Mouse (Mus musculus): ENCODE measurements around the gene Ror1. TPM values are rescaled to one million over a fixed set of nuclear protein-coding genes. Genes with fewer than 3 reads are reported as not detected.

The Ror1 gene
- polyA plus RNA-seq, 1 experiment from 2014 or later, result 8.3 TPM

DNA sequence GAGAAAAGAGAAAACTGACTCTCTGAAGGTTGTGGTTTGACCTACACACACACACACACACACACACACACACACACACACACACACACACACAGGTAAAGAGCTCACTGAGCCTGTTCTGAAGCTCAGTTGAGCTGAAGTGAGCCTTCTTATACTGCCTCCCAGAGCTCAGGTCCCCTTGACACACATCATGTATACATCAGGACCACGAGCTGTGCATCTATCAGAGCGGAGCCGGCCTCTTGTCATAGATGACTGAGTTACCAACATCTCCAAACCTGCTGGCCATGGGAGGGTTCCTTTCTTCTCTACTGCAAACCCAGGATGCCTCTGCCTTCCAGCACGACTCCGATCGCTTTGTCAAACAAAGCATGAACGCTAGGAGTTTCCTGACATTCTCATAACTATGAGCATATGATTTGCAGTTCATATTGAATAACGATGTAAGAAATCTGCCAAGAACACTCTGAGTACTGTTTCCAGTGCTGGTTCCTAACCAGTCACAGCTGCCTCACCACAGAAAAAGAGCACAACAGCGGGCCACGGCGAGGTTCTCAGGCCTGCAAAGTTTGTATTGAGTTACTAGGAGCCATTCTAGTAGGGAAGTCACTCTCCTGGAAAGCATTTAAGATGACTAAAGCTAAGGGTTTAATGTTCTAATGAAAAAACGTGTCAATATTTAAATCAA, 297.9 kb downstream of the Ror1 start:
- ATAC-seq (replicated peaks; ENCODE audit: low FRiP score, low read depth), result no peak; the same call in 1 of the 2 replicates
- Histone ChIP-seq H3K4me3 (replicated peaks; ENCODE audit: low read depth, low read length) (no peak overlapping the region), H3K27me3 (ENCODE audit: insufficient read depth, low read length) (no peaks in the 10 kb centered on the region), H3K9me3 (replicated peaks; ENCODE audit: low read length) (no peaks in the 10 kb centered on the region), H3K4me1 (replicated peaks; ENCODE audit: insufficient read depth, low read length) (no peaks in the 10 kb centered on the region; the same call in 1 of the 2 replicates), H3K9ac (ENCODE audit: low read depth, low read length) (no peak overlapping the region), H3K4me2 (ENCODE audit: low read length) (no peak overlapping the region), H3K27ac (peak overlapping the region; percentile 48; the same call in 1 of the 2 replicates), H3K36me3 (ENCODE audit: insufficient read depth, low read length) (no peaks in the 10 kb centered on the region)
- WGBS, result 24% methylated on average over 12 of the region's 12 CpGs
- DNase-seq (ENCODE audit: low spot score), result peak; percentile 74
- no peak for TF ChIP-seq CTCF (IDR thresholded peaks at IDR 0.05; ENCODE audit: low read depth)

DNA sequence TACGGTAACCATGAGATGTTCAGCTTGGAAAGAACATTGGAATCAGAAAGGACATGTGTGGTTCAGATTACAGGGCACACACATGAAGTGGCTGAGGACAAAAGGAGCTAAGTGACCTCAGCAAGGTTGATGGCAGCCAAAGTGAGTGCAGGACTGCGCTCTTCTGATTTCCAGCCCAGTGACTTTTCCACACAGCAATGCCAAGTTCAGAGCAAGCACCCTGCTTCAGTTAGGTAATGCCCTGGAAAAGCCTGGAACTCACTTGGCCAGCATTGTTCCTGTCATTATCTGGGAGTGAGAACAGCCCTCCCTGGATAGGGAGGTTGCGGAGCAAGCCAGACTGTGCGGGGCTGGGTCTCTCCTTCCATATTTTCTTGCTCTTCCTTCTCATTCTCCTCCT, 299.8 kb downstream of the Ror1 start:
- no peaks in the 10 kb centered on the region for H3K36me3 ChIP-seq (ENCODE audit: insufficient read depth, low read length)
- no peak overlapping the region for H3K27ac ChIP-seq
- H3K4me1 ChIP-seq (replicated peaks; ENCODE audit: insufficient read depth, low read length), result no peaks in the 10 kb centered on the region; the same call in 1 of the 2 replicates
- no peaks in the 10 kb centered on the region for H3K27me3 ChIP-seq (ENCODE audit: insufficient read depth, low read length)
- DNase-seq (ENCODE audit: low spot score) (no peak), ATAC-seq (replicated peaks; ENCODE audit: low FRiP score, low read depth) (no peak)
- no peak overlapping the region for H3K4me2 ChIP-seq (ENCODE audit: low read length)
- H3K4me3 ChIP-seq (replicated peaks; ENCODE audit: low read depth, low read length), result no peak overlapping the region
- no peak for TF ChIP-seq CTCF (IDR thresholded peaks at IDR 0.05; ENCODE audit: low read depth)
- 94% methylated on average over 4 of the region's 4 CpGs for WGBS
- H3K9me3 ChIP-seq (replicated peaks; ENCODE audit: low read length), result no peaks in the 10 kb centered on the region
- no peak overlapping the region for H3K9ac ChIP-seq (ENCODE audit: low read depth, low read length)

DNA sequence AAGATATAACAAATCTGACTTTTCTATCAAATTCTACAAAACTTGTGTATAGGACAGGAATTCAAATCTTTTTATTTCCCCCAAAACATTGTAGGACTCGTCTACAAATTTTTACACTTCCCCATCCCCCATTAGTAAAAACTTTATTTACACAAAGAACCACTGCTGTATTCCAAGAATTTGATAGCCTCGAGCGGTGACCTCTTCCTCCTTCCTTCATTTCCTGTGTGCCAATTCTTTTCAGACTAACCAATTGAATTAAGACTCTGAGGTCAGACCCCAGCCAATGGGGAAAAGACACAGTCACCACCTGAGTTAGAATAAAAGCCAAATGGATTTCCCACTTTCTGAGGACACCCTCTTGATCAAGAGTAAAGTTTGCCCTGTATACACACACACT, 302.5 kb downstream of the Ror1 start:
- Histone ChIP-seq H3K27ac (no peak overlapping the region), H3K4me2 (ENCODE audit: low read length) (no peak overlapping the region), H3K36me3 (ENCODE audit: insufficient read depth, low read length) (no peaks in the 10 kb centered on the region), H3K27me3 (ENCODE audit: insufficient read depth, low read length) (no peaks in the 10 kb centered on the region), H3K4me3 (replicated peaks; ENCODE audit: low read depth, low read length) (no peak overlapping the region), H3K4me1 (replicated peaks; ENCODE audit: insufficient read depth, low read length) (no peaks in the 10 kb centered on the region; the same call in 1 of the 2 replicates), H3K9ac (ENCODE audit: low read depth, low read length) (no peak overlapping the region), H3K9me3 (replicated peaks; ENCODE audit: low read length) (no peaks in the 10 kb centered on the region)
- no peak for TF ChIP-seq CTCF (IDR thresholded peaks at IDR 0.05; ENCODE audit: low read depth)
- DNase-seq (ENCODE audit: low spot score) (peak; percentile 42), ATAC-seq (replicated peaks; ENCODE audit: low FRiP score, low read depth) (no peak)
- WGBS, result 37% methylated on average over 3 of the region's 3 CpGs

DNA sequence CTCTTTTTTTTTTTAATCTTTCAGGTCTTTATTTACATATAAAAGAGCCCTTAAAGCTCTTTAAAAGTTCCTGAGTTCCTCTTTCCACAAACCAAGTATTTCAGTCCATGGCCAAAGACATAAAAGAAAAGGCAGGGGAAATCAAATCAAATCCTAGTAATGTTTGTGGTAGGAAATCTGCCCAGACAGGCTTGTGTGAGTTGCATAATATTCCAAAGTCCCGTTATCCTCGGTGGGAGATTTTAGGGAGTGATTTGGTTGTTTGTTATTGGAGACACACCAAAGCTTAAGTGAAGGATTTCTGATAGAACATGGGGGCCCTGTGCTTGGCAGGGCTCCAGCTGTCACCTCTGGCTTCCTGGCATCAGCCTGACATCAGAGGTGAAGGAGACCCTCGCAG, 305.5 kb downstream of the Ror1 start:
- no peak for ATAC-seq (replicated peaks; ENCODE audit: low FRiP score, low read depth)
- no peaks in the 10 kb centered on the region for H3K9me3 ChIP-seq (replicated peaks; ENCODE audit: low read length)
- no peak overlapping the region for H3K4me2 ChIP-seq (ENCODE audit: low read length)
- H3K4me1 ChIP-seq (replicated peaks; ENCODE audit: insufficient read depth, low read length), result no peaks in the 10 kb centered on the region
- 46% methylated on average over 3 of the region's 3 CpGs for WGBS
- H3K4me3 ChIP-seq (replicated peaks; ENCODE audit: low read depth, low read length), result no peak overlapping the region
- H3K36me3 ChIP-seq (ENCODE audit: insufficient read depth, low read length), result no peaks in the 10 kb centered on the region
- no peak overlapping the region for H3K9ac ChIP-seq (ENCODE audit: low read depth, low read length)
- DNase-seq (ENCODE audit: low spot score), result no peak
- H3K27ac ChIP-seq, result no peak overlapping the region
- no peak for TF ChIP-seq CTCF (IDR thresholded peaks at IDR 0.05; ENCODE audit: low read depth)
- no peaks in the 10 kb centered on the region for H3K27me3 ChIP-seq (ENCODE audit: insufficient read depth, low read length)

DNA sequence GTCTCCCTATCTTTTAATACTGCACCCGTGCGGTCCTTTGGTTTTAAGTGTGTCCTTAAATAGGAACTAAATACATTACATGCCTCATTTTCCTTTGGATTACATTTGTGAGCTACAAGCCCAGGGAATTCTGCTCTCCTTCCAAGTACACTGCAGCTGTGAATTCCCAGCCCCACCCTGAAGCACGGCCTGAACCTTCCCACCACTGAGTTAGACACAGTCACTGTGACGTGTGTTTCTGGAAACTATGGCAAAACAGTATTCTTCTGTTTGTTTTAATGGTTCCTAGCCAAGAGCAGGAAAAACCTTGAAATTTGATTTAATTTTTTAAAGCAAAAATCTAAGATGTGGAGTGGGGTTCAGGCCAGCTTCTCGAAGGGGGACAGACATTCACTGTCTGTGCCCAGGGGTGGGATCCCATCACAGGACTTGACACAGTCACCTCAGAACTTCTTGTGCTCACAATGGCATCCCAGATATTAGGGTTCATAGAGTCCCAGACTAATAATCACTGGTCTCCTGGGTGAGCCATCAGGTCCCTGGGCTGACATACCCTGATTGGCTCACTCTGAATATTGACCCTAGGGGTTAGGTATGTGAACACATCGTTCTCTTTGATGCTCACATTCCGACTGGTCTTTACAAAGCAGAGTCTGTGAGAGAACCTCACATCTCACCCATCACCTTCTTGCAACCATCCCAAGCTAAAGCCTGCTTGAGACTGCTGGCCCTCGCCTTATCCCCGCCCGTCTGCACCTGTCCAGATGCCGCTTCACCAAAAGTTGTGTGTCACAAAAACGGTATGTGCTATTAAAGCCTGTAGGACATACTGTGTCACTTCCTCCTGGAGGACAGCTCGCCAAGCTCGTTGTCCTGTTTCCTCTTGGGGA, 306.2 kb downstream of the Ror1 start:
- Histone ChIP-seq H3K27me3 (ENCODE audit: insufficient read depth, low read length) (no peaks in the 10 kb centered on the region), H3K4me2 (ENCODE audit: low read length) (no peak overlapping the region), H3K4me3 (replicated peaks; ENCODE audit: low read depth, low read length) (no peak overlapping the region), H3K36me3 (ENCODE audit: insufficient read depth, low read length) (no peaks in the 10 kb centered on the region), H3K9ac (ENCODE audit: low read depth, low read length) (no peak overlapping the region), H3K4me1 (replicated peaks; ENCODE audit: insufficient read depth, low read length) (no peaks in the 10 kb centered on the region), H3K27ac (no peak overlapping the region), H3K9me3 (replicated peaks; ENCODE audit: low read length) (no peaks in the 10 kb centered on the region)
- ATAC-seq (replicated peaks; ENCODE audit: low FRiP score, low read depth) (no peak), DNase-seq (ENCODE audit: low spot score) (no peak)
- WGBS, result 74% methylated on average over 14 of the region's 14 CpGs
- no peak for TF ChIP-seq CTCF (IDR thresholded peaks at IDR 0.05; ENCODE audit: low read depth)

DNA sequence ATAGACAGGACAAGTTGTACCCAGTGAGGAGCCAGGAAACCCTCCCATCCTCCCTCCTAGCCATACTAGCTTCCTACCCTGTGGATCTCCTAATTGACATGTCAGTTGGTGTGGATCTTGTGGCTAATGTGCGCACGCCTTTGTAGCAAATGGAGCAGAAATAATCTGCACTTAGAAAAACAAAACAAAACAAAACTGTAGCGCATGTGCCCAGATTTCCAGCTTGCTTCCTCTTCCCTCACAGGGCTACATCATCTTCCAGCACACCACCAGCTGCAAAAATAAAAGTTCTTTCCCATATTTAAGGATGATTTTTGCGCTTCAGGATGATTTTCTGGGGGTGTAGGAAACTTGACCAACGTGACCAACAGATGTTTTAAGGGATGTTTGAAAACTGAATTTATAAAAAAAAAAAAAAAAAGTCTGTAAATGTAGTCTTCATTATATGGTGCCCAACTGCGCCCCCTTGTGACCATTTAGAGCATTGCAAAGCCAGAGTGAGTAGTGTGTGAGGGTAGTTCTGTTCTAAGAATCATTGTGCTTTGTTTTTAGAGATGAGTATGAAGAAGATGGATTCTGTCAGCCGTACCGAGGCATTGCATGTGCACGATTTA, 311.8 kb downstream of the Ror1 start:
- ATAC-seq (replicated peaks; ENCODE audit: low FRiP score, low read depth) (no peak), DNase-seq (ENCODE audit: low spot score) (peak; percentile 82)
- Histone ChIP-seq H3K4me3 (replicated peaks; ENCODE audit: low read depth, low read length) (no peak overlapping the region), H3K36me3 (ENCODE audit: insufficient read depth, low read length) (no peaks in the 10 kb centered on the region), H3K4me2 (ENCODE audit: low read length) (no peak overlapping the region), H3K9me3 (replicated peaks; ENCODE audit: low read length) (no peaks in the 10 kb centered on the region), H3K9ac (ENCODE audit: low read depth, low read length) (no peak overlapping the region), H3K27ac (no peak overlapping the region), H3K4me1 (replicated peaks; ENCODE audit: insufficient read depth, low read length) (no peaks in the 10 kb centered on the region), H3K27me3 (ENCODE audit: insufficient read depth, low read length) (no peaks in the 10 kb centered on the region)
- WGBS, result 26% methylated on average over 9 of the region's 9 CpGs
- TF ChIP-seq CTCF (IDR thresholded peaks at IDR 0.05; ENCODE audit: low read depth), result peak; percentile 94
